Mouse (Mus musculus) small intestine, adult 2 months (tissue): Measurements from ENCODE around the gene Rrm1. TPM values are rescaled to one million over a fixed set of nuclear protein-coding genes. Genes with fewer than 3 reads are reported as not detected.

ENCODE experiments used
- H3K27ac ChIP-seq: fragments of 200-500 bp; 2 replicates; pipeline ENCODE4 v1.5.1; 2012; ENCODE audit warnings: low read depth, low read length, control low read depth, inconsistent platforms; ENCODE audit not compliant: insufficient read depth
- H3K27me3 ChIP-seq: fragments of 200-500 bp; 2 replicates; pipeline ENCODE4 v1.6.1; 2012; ENCODE audit warnings: mild to moderate bottlenecking, moderate library complexity, low read length, inconsistent platforms; ENCODE audit not compliant: control insufficient read depth, insufficient read depth
- H3K36me3 ChIP-seq: fragments of 200-500 bp; 2 replicates; pipeline ENCODE4 v1.6.1; 2012; ENCODE audit warnings: mild to moderate bottlenecking, low read length, control low read depth, inconsistent platforms; ENCODE audit not compliant: control insufficient read depth, insufficient read depth
- H3K4me1 ChIP-seq: fragments of 200-500 bp; 2 replicates; pipeline ENCODE4 v1.6.1; 2012; ENCODE audit warnings: low read length, inconsistent platforms, mixed read lengths; ENCODE audit not compliant: control insufficient read depth, insufficient read depth, insufficient read length
- H3K4me3 ChIP-seq: fragments of 200-500 bp; 2 replicates; pipeline ENCODE4 v1.5.1; 2012; ENCODE audit warnings: low read depth, mild to moderate bottlenecking, control low read depth, inconsistent platforms, low read length, moderate library complexity
- CTCF ChIP-seq: fragments of 200-500 bp; IDR thresholded peaks from 2 replicates; pipeline ENCODE4 v1.5.1; 2012; ENCODE audit warnings: low read depth, mild to moderate bottlenecking, control low read depth, inconsistent platforms, low read length, moderate library complexity, mixed read lengths; ENCODE audit not compliant: insufficient replicate concordance, insufficient read length; ENCODE audit errors: extremely low read depth
- POLR2A ChIP-seq: fragments of 200-500 bp; IDR thresholded peaks from 2 replicates; pipeline ENCODE4 v1.6.1; 2012; ENCODE audit warnings: low read depth, mild to moderate bottlenecking, control low read depth, inconsistent platforms, low read length, moderate library complexity
- WGBS: fragments of 180-500 bp; shearing (Covaris S2); methylation state at CpG from one replicate; pipeline ENCODE4 v1.1.7; 2018; 5-methylcytosine and 5-hydroxymethylcytosine counted together
- polyA plus RNA-seq: library from polyadenylated mRNA; depleted of rRNA; stranded (reverse); fragments of >200 nt; gene quantifications from 2 replicates; pipeline ENCODE4 v1.2.3, GENCODE M21; 2012

Gene Rrm1
- polyA plus RNA-seq, 1 experiment = 4.0 TPM

GRCm38 (mm10) chr7:102415841-102416240, 25.7 kb upstream of the Rrm1 start:
- TF ChIP-seq CTCF (no peak), POLR2A (no peak)
- Histone ChIP-seq H3K27ac (no peak overlapping the region), H3K4me1 (no peaks in the 10 kb centered on the region), H3K27me3 (no peaks in the 10 kb centered on the region), H3K36me3 (peaks cover 4% of the 10 kb centered on the region), H3K4me3 (no peak overlapping the region)
- WGBS = 80% methylated on average over 6 of the region's 6 CpGs

- no peak overlapping the region for H3K4me3 ChIP-seq
- no peak overlapping the region for H3K27ac ChIP-seq
- no peaks in the 10 kb centered on the region for H3K4me1 ChIP-seq
- 0 out of 2 replicates have a peak, but pooled peaks cover 2% of the 10 kb centered on the region for H3K36me3 ChIP-seq
- peak; percentile 40; the same call in 1 of the 2 replicates for TF ChIP-seq CTCF
- no peak for TF ChIP-seq POLR2A
- 2% methylated on average over 4 of the region's 4 CpGs for WGBS
- H3K27me3 ChIP-seq = no peaks in the 10 kb centered on the region
These were observed 24.1 kb upstream of the Rrm1 start for GRCm38 (mm10) chr7:102417398-102417797.

- TF ChIP-seq CTCF (no peak), POLR2A (no peak)
- no peaks in the 10 kb centered on the region for H3K27me3 ChIP-seq
- peaks cover 7% of the 10 kb centered on the region for H3K4me1 ChIP-seq
- no peak overlapping the region for H3K4me3 ChIP-seq
- no peak overlapping the region for H3K27ac ChIP-seq
- 99% methylated on average over 2 of the region's 2 CpGs for WGBS
- H3K36me3 ChIP-seq = 0 out of 2 replicates have a peak, but pooled peaks cover 2% of the 10 kb centered on the region
These were observed 19.5 kb upstream of the Rrm1 start for GRCm38 (mm10) chr7:102422036-102422435.

- 15% methylated on average over 6 of the region's 6 CpGs for WGBS
- no peak for TF ChIP-seq CTCF
- Histone ChIP-seq H3K4me3 (no peak overlapping the region), H3K27me3 (no peaks in the 10 kb centered on the region), H3K36me3 (peaks cover 8% of the 10 kb centered on the region; the same call in 1 of the 2 replicates), H3K4me1 (peaks cover 7% of the 10 kb centered on the region), H3K27ac (0 out of 2 replicates have a peak overlapping the region, but pooled peaks have one; percentile 29)
These were observed 15.4 kb upstream of the Rrm1 start for GRCm38 (mm10) chr7:102425933-102426685.

GRCm38 (mm10) chr7:102434344-102434743, 7.2 kb upstream of the Rrm1 start:
- Histone ChIP-seq H3K4me3 (no peak overlapping the region), H3K4me1 (no peaks in the 10 kb centered on the region), H3K36me3 (peaks cover 22% of the 10 kb centered on the region), H3K27me3 (no peaks in the 10 kb centered on the region), H3K27ac (no peak overlapping the region)
- 70% methylated on average over 2 of the region's 2 CpGs for WGBS
- TF ChIP-seq POLR2A (no peak), CTCF (no peak)

DNA sequence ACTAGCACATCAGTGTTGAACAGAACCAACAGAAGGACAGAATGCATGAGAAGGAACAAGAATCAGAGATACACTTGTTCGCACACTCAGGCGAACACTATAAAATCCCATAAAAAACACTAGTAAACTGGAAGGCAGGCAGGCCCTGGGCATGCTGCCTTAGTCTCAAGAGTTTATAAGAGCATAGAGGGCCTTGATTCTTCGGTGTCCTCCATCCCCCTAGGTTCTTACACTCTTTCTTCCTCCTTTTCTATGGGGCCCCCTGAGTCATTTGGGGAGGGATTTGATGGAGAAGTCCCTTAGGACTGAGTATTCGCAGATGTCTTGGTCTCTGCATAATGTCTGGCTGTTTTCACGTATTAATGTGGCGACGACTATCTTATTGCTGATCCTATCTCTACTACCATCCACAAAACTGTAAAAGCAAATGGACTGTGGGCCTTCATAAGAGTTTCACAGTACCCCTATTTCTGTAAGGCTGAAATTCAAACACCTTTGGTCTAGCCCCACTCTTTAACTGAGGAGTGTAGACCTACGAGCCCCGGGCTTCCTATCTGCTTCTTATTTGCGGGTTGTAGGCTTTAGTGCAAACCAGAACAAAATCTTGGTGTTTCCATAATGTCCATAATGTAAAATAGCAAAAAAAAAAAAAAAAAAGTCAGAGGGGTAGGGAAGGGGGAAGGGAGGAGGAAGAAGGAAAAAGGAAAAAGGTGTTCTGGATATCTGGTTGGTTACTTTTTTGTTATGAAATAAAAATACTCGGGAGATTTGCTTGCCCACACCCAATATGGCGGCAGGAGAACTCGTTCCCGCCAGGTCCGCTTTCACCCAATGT, 456 bp upstream of the Rrm1 start:
- 0 out of 2 replicates have a peak, but pooled peaks cover 2% of the 10 kb centered on the region for H3K4me1 ChIP-seq
- H3K4me3 ChIP-seq = peak overlapping the region; percentile 94
- TF ChIP-seq POLR2A (no peak), CTCF (no peak)
- H3K27ac ChIP-seq = no peak overlapping the region
- WGBS = 51% methylated on average over 15 of the region's 15 CpGs
- no peaks in the 10 kb centered on the region for H3K27me3 ChIP-seq
- peaks cover 9% of the 10 kb centered on the region for H3K36me3 ChIP-seq

DNA sequence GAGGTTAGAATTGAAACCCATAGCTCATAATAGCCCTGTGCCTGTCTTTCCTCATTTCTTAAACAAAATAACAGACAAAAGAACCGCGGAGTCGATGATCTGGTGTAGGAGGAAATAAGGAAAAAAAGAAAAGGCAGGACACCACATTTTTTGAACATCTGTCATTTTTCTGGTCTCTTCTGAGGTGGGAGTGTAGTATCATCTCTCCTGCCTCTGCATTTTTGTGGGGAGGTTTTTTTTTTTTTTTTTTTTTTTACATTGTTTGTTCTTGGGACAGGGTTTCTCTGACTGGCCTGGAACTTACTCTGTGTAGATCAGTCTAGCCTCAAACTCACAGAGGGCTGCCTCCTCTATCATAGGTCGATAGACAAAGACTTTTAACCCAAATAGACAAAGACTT, 937 bp downstream of the Rrm1 start:
- H3K27ac ChIP-seq = no peak overlapping the region
- TF ChIP-seq POLR2A = no peak
- TF ChIP-seq CTCF = no peak
- H3K27me3 ChIP-seq = no peaks in the 10 kb centered on the region
- WGBS = 0% methylated on average over 4 of the region's 4 CpGs
- H3K4me3 ChIP-seq = peak overlapping the region; percentile 94
- peaks cover 8% of the 10 kb centered on the region for H3K36me3 ChIP-seq
- H3K4me1 ChIP-seq = 0 out of 2 replicates have a peak, but pooled peaks cover 2% of the 10 kb centered on the region
